Mouse (Mus musculus): ENCODE measurements around the gene Fkbp11. TPM values are rescaled to one million over a fixed set of nuclear protein-coding genes. Genes with fewer than 3 reads are reported as not detected.
A peak's percentile ranks its signal among the peaks of the same experiment; 100 is the strongest.

The Fkbp11 gene
- total RNA-seq, 2 experiments from 2014 or later = 2.7 to 3.5 TPM

- no peak for DNase-seq
Observed at GRCm38 (mm10) chr15:98695726-98696125, 32.3 kb downstream of the Fkbp11 start.

GRCm38 (mm10) chr15:98692171-98692715 lies 35.8 kb downstream of the Fkbp11 start:
- DNase-seq = peak; percentile 54

- no peak for DNase-seq
Observed at GRCm38 (mm10) chr15:98691486-98692147, 36.4 kb downstream of the Fkbp11 start.

GRCm38 (mm10) chr15:98689682-98690081 lies 38.3 kb downstream of the Fkbp11 start:
- no peak for DNase-seq

- DNase-seq = no peak
Observed at GRCm38 (mm10) chr15:98685926-98686325, 42.1 kb downstream of the Fkbp11 start.

- DNase-seq = no peak
Observed at GRCm38 (mm10) chr15:98683746-98684145, 44.3 kb downstream of the Fkbp11 start.

GRCm38 (mm10) chr15:98683177-98683576 lies 44.8 kb downstream of the Fkbp11 start:
- no peak for DNase-seq

GRCm38 (mm10) chr15:98681633-98682032 lies 46.4 kb downstream of the Fkbp11 start:
- no peak for DNase-seq

GRCm38 (mm10) chr15:98680660-98681059 lies 47.3 kb downstream of the Fkbp11 start:
- no peak for DNase-seq

- no peak for DNase-seq
Observed at GRCm38 (mm10) chr15:98677977-98678376, 50.0 kb downstream of the Fkbp11 start.

GRCm38 (mm10) chr15:98676940-98677728 lies 50.9 kb downstream of the Fkbp11 start, which contains the start of gene Rnd1:
Rnd1 (minus strand) TSS chr15:98677461.
- peak; percentile 82 for DNase-seq

- no peak for DNase-seq
Observed at GRCm38 (mm10) chr15:98676471-98676870, 51.5 kb downstream of the Fkbp11 start.

- DNase-seq = no peak
Observed at GRCm38 (mm10) chr15:98675634-98676250, 52.3 kb downstream of the Fkbp11 start.

GRCm38 (mm10) chr15:98674994-98675545 lies 52.9 kb downstream of the Fkbp11 start:
- no peak for DNase-seq

Other genes with a start within 250 kb of the Fkbp11 start
- not detected for gene Lalba, start 245.5 kb downstream of the Fkbp11 start, total RNA-seq (2021)
- gene Olfr279, start 235.8 kb downstream of the Fkbp11 start, total RNA-seq (2021) = not detected
- gene Kansl2, start 193.9 kb downstream of the Fkbp11 start, total RNA-seq (2021) = 10 to 100 TPM; 55.8 to 57.9 TPM
- gene Ccnt1, start 157.3 kb downstream of the Fkbp11 start, total RNA-seq (2021) = 10 to 100 TPM; 17.3 to 21.1 TPM
- gene 4930415O20Rik, start 157.2 kb downstream of the Fkbp11 start, total RNA-seq (2021) = under 1 TPM in 1 of 2 experiments, not detected in 1; 0.74 TPM
- gene Adcy6, start 118.1 kb downstream of the Fkbp11 start, total RNA-seq (2021) = 10 to 100 TPM; 19.0 to 32.3 TPM
- 1 to 10 TPM; 3.4 to 4.1 TPM for gene Cacnb3, start 97.4 kb downstream of the Fkbp11 start, total RNA-seq (2021)
- gene Ddx23, start 65.3 kb downstream of the Fkbp11 start, total RNA-seq (2021) = 10 to 100 TPM; 53.1 to 56.8 TPM
- gene Rnd1, start 50.7 kb downstream of the Fkbp11 start, total RNA-seq (2021) = 1 to 10 TPM in 1 of 2 experiments, under 1 TPM in 1; 0.40 to 1.0 TPM
- not detected for gene Ccdc65, start 20.0 kb downstream of the Fkbp11 start, total RNA-seq (2021)
- 10 to 100 TPM in 1 of 2 experiments, 1 to 10 TPM in 1; 8.3 to 10.4 TPM for gene Arf3, start 35.0 kb upstream of the Fkbp11 start, total RNA-seq (2021)
- gene Wnt10b, start 50.0 kb upstream of the Fkbp11 start, total RNA-seq (2021) = 1 to 10 TPM in 1 of 2 experiments, under 1 TPM in 1; 0.79 to 1.7 TPM
- not detected for gene Wnt1, start 61.7 kb upstream of the Fkbp11 start, total RNA-seq (2021)
- under 1 TPM; 0.38 to 0.74 TPM for gene Ddn, start 81.3 kb upstream of the Fkbp11 start, total RNA-seq (2021)
- 10 to 100 TPM; 43.6 to 43.9 TPM for gene Prkag1, start 103.3 kb upstream of the Fkbp11 start, total RNA-seq (2021)
- gene Kmt2d, start 143.0 kb upstream of the Fkbp11 start, total RNA-seq (2021) = 10 to 100 TPM; 36.6 to 43.5 TPM
- 1 to 10 TPM; 2.5 to 2.9 TPM for gene Rhebl1, start 166.3 kb upstream of the Fkbp11 start, total RNA-seq (2021)
- gene Dhh, start 170.3 kb upstream of the Fkbp11 start, total RNA-seq (2021) = 1 to 10 TPM; 1.2 to 2.3 TPM
- gene Lmbr1l, start 190.0 kb upstream of the Fkbp11 start, total RNA-seq (2021) = 1 to 10 TPM; 6.1 to 6.6 TPM
- gene Tuba1b, start 206.4 kb upstream of the Fkbp11 start, total RNA-seq (2021) = 10 to 100 TPM; 36.4 to 44.5 TPM
- gene Gm49450, start 225.4 kb upstream of the Fkbp11 start, total RNA-seq (2021) = not detected
- 10 to 100 TPM; 43.5 to 52.6 TPM for gene Tuba1a, start 225.5 kb upstream of the Fkbp11 start, total RNA-seq (2021)

Data from gastrocnemius, postnatal 25 days (tissue).